Mouse (Mus musculus) testis, adult 2 months (tissue): ENCODE data around the gene Col6a2. TPM values are rescaled to one million over a fixed set of nuclear protein-coding genes. Genes with fewer than 3 reads are reported as not detected.

Experiments used
- H3K27ac ChIP-seq: fragments of 200-500 bp; 2 replicates; pipeline ENCODE4 v1.5.1; 2012; ENCODE audit warnings: low read depth, low read length; ENCODE audit not compliant: control insufficient read depth, insufficient read depth
- H3K27me3 ChIP-seq: fragments of 200-500 bp; 2 replicates; pipeline ENCODE4 v1.6.1; 2012; ENCODE audit warnings: mild to moderate bottlenecking, low read length, moderate library complexity; ENCODE audit not compliant: control insufficient read depth, insufficient read depth
- H3K36me3 ChIP-seq: fragments of 200-500 bp; 2 replicates; pipeline ENCODE4 v1.6.1; 2012; ENCODE audit warnings: mild to moderate bottlenecking, low read length; ENCODE audit not compliant: control insufficient read depth, insufficient read depth
- H3K4me1 ChIP-seq: fragments of 200-500 bp; 2 replicates; pipeline ENCODE4 v1.6.1; 2012; ENCODE audit warnings: low read length; ENCODE audit not compliant: control insufficient read depth, insufficient read depth
- H3K4me3 ChIP-seq: fragments of 200-500 bp; 2 replicates; pipeline ENCODE4 v1.5.1; 2012; ENCODE audit warnings: low read depth, mild to moderate bottlenecking, low read length, moderate library complexity, mixed read lengths; ENCODE audit not compliant: control insufficient read depth
- CTCF ChIP-seq: fragments of 200-500 bp; IDR thresholded peaks from 2 replicates; pipeline ENCODE4 v1.5.1; 2012; ENCODE audit warnings: low read depth, mild to moderate bottlenecking, inconsistent platforms, low read length, moderate library complexity; ENCODE audit not compliant: control insufficient read depth, insufficient read depth, insufficient replicate concordance
- POLR2A ChIP-seq: fragments of 200-500 bp; IDR thresholded peaks from 2 replicates; pipeline ENCODE4 v1.6.1; 2012; ENCODE audit warnings: low read depth, mild to moderate bottlenecking, inconsistent platforms, low read length, moderate library complexity; ENCODE audit not compliant: control insufficient read depth
- polyA plus RNA-seq: library from polyadenylated mRNA; depleted of rRNA; stranded (reverse); fragments of >200 nt; gene quantifications from 2 replicates; pipeline ENCODE4 v1.2.3, GENCODE M21; 2012

The Col6a2 gene
- polyA plus RNA-seq, 1 experiment, result 10.9 TPM

DNA sequence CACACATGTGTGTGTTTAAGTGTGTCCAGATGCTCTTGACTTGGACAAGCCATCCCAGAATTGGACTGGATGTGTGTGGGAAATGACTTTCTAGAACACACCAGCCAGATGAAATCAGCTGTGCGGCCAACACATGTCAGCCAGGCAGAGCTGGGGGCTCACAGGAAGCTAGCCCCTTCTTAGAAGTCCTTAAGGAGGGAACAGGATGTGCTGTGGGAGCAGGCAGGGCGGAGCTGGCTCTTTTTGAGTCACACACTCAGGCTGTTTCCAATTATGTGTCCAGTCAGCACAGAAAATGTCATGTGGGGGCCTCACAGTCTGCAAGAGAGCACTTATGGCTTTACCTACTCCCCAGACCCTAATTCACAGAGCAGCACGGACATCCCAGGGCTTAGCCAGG lies 12.6 kb upstream of the Col6a2 start:
- H3K27me3 ChIP-seq, result no peaks in the 10 kb centered on the region
- H3K36me3 ChIP-seq, result no peaks in the 10 kb centered on the region
- no peak overlapping the region for H3K4me3 ChIP-seq
- no peak overlapping the region for H3K27ac ChIP-seq
- TF ChIP-seq CTCF, result no peak
- no peak for TF ChIP-seq POLR2A
- no peaks in the 10 kb centered on the region for H3K4me1 ChIP-seq

DNA sequence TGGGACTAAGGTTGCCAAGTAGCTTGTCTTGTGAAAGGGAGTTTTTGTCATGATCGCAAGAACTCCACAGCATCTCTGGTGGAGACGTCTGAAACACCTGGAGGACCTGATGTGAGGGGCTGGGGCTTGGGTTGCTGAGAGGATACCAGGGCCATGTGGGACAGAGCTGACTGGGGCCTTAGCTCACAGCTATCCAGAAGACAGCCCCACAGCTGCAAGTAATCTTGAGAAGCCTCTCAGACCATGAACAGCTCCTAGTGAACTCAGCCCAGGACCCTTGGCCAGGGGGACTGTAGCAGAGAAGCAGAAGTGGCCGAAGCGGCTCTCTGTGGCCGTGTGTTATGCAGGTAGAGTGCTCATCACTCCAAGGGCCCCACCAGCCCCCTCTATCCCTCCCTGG lies 11.2 kb upstream of the Col6a2 start:
- TF ChIP-seq POLR2A (no peak), CTCF (no peak)
- no peaks in the 10 kb centered on the region for H3K36me3 ChIP-seq
- no peak overlapping the region for H3K4me3 ChIP-seq
- H3K27me3 ChIP-seq, result no peaks in the 10 kb centered on the region
- no peaks in the 10 kb centered on the region for H3K4me1 ChIP-seq
- H3K27ac ChIP-seq, result no peak overlapping the region

DNA sequence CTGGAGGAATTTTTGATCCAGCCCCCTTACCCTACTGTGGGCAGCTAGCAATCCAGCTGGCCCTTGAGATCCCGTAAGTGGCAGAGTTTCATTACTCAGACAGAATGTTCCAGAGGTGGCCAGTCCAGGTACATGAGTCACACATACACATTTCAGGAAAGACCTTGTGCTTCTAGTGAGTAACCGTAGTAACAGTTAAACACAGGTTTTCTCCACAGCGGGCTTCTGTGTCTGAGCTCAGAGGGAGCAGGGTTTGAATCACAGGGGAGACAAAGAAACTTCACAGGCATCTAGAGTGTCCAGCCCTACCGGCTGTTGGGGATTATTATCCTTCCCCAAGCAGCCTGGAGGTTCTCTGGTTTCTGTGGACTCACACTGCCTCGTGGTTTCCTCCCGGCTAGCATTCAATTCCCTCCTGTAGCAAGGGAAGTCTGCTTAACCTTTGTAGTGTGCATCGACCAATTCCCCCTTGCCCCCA lies 10.7 kb upstream of the Col6a2 start:
- no peak for TF ChIP-seq POLR2A
- TF ChIP-seq CTCF, result no peak
- no peaks in the 10 kb centered on the region for H3K36me3 ChIP-seq
- no peaks in the 10 kb centered on the region for H3K27me3 ChIP-seq
- H3K4me3 ChIP-seq, result no peak overlapping the region
- no peaks in the 10 kb centered on the region for H3K4me1 ChIP-seq
- no peak overlapping the region for H3K27ac ChIP-seq

DNA sequence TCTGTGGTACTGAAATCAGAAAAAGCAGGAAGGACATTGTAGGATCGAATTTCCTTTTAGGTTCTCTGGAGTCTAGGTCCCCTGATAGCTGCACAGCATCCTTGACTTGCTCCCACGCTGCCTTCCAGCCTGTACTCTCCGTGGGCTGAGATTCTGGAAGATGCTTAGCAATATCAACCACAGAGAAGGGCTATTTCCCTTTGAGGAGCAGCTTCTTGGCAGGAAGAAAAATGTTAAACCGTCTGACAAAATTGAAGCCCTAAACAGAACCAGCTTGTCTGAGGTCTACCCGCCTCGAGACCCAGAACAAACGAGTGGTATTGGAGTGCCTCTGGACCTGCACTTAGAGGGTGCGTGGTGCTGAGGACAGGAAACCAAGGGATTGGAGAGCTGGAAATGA lies 9.2 kb upstream of the Col6a2 start:
- H3K27me3 ChIP-seq, result no peaks in the 10 kb centered on the region
- TF ChIP-seq POLR2A, result no peak
- no peak for TF ChIP-seq CTCF
- no peaks in the 10 kb centered on the region for H3K36me3 ChIP-seq
- no peak overlapping the region for H3K27ac ChIP-seq
- no peaks in the 10 kb centered on the region for H3K4me1 ChIP-seq
- no peak overlapping the region for H3K4me3 ChIP-seq

DNA sequence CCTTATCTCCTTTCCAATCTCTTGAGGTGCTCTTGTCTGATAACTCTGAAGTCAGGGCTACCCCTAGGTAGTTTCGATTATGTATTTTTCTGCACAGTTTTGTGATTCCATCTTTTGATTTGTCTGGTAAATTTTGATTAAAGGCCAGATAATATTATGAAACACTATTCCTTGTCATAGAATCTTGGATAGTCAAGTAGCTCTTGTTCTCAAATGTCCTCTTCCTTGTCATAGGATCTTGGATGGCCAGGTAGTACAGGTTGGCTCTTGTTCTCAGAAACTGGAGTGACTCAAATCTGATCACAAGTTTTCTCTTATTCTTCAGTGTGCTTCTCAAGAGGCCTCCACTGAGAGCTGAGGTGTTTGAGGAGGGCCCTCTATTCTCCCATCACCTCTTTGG lies 7.2 kb upstream of the Col6a2 start:
- Histone ChIP-seq H3K4me1 (no peaks in the 10 kb centered on the region), H3K36me3 (no peaks in the 10 kb centered on the region), H3K27ac (no peak overlapping the region), H3K4me3 (no peak overlapping the region), H3K27me3 (no peaks in the 10 kb centered on the region)
- no peak for TF ChIP-seq CTCF

DNA sequence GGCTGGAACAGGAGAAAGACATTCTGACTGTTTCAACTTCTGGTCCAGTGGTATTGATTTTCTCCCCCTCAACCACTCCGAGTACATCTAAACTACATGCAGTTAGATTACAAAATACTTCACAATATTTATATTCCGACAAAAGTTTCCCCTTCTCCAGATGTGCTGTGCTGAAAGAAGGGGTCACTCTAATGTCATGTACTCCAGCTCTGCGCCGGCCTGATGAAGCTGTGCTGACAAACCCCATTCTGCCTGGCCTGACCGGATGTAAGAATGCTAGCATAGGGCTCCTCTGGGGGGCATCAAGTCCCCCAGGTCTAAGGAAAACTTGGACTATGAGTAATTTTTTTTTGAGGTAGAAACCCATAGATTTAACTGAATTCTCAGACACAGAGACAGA lies 4.3 kb upstream of the Col6a2 start:
- H3K4me1 ChIP-seq, result peaks cover 3% of the 10 kb centered on the region
- no peak overlapping the region for H3K27ac ChIP-seq
- H3K27me3 ChIP-seq, result no peaks in the 10 kb centered on the region
- TF ChIP-seq CTCF (no peak), POLR2A (no peak)
- no peak overlapping the region for H3K4me3 ChIP-seq
- H3K36me3 ChIP-seq, result no peaks in the 10 kb centered on the region

DNA sequence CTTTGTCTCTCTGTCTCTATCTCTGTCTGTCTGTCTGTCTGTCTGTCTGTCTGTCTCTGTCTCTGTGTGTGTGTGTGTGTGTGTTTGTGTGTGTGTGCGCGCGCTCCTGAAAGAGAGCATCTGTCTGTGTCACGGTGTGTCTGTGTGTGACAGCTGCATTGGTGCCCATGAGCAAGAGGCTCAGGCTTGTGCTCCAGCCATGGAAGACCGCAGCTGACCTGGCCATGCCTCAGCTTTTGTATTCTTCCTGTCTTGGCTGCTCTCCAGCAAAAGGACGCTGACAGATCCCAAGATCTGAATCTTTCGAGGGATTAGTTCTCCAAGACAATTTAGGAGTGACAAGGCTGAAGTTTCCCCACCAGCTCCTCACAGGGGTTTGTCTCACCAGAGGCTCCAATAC lies 1.5 kb upstream of the Col6a2 start:
- Histone ChIP-seq H3K36me3 (no peaks in the 10 kb centered on the region), H3K27ac (no peak overlapping the region), H3K27me3 (no peaks in the 10 kb centered on the region), H3K4me3 (no peak overlapping the region), H3K4me1 (peaks cover 3% of the 10 kb centered on the region)
- TF ChIP-seq CTCF, result no peak
- no peak for TF ChIP-seq POLR2A

DNA sequence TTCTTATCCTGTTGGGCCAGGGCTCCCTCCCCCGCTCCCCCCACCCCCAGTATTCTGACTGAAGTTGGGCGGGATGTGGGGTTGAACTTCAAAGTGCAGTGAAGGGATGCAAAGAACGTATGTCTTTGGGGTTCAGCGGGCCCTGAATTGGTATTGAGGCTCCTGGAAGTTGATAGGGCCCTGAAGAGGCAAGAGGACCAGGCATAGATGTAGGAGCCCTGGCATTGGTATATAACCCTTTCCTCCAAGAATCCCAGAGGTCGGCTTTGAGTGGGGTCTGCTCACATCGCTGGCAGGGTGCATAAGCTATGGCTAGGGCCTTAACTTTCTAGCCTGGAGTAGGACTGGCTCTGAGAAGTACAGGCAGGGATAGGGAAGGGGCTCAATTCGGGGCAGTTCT lies 304 bp upstream of the Col6a2 start:
- H3K27ac ChIP-seq, result no peak overlapping the region
- H3K4me3 ChIP-seq, result no peak overlapping the region
- H3K27me3 ChIP-seq, result no peaks in the 10 kb centered on the region
- peaks cover 3% of the 10 kb centered on the region for H3K4me1 ChIP-seq
- no peaks in the 10 kb centered on the region for H3K36me3 ChIP-seq
- no peak for TF ChIP-seq POLR2A
- no peak for TF ChIP-seq CTCF
